Comparison of ENCODE assay signal across 22 mouse cellular contexts in the genomic region with DNA sequence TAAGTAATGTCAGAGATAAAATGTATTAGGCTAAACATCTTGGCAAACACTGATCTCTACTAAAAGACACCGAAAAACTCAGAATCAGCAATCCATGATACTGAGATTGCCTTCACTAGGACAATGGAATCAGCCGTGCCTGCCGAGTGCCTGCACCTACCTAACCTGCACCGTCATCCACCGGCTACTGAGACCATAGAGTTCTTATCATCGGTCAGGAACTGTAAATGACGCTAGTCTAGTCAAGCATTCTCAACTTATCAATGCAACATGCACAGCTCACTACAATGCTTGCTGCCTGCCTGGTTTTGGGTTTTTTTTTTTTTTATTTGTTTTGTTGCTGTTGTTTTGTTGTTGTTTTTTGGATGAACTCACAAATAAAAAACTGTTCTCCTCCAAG.
"Had no signal": no experiment of that assay in that cellular context is flagged by ENCODE, and none has a peak within 500 bp of the region (broad histone marks: within the 10 kb centered on the region; RNA-seq: fewer than 3 reads in every experiment).

No protein-coding gene starts in this region.

- H3K36me3 ChIP-seq: midbrain, embryonic 15.5 days had no signal

- DNase-seq: kidney, adult 2 months; kidney, postnatal 25 days; layer of hippocampus, adult 9-11 months; lung, embryonic 14.5 days; lung, postnatal 36 days; right cerebral cortex, adult 18-20 months; right cerebral cortex, postnatal 14 days; right cerebral cortex, postnatal 4 days; thymus, adult 2 months; thymus, postnatal 14 days; thymus, postnatal 4 days had no signal

- H3K4me2 ChIP-seq: liver, embryonic 15.5 days; lung, embryonic 14.5 days; midbrain, embryonic 12.5 days; midbrain, embryonic 15.5 days; neural tube, embryonic 12.5 days; neural tube, embryonic 15.5 days had no signal

- H3K9me3 ChIP-seq: liver, embryonic 15.5 days; midbrain, embryonic 12.5 days; midbrain, embryonic 15.5 days; neural tube, embryonic 12.5 days; neural tube, embryonic 15.5 days had no signal

- H3K27ac ChIP-seq: kidney, postnatal 0 days; layer of hippocampus, adult 2 months; left cerebral cortex, adult 2 months; liver, embryonic 15.5 days; midbrain, embryonic 12.5 days; midbrain, embryonic 15.5 days; neural tube, embryonic 12.5 days; neural tube, embryonic 15.5 days; stomach, postnatal 0 days had no signal

- H3K27me3 ChIP-seq: liver, embryonic 15.5 days; midbrain, embryonic 12.5 days; midbrain, embryonic 15.5 days; neural tube, embryonic 12.5 days; neural tube, embryonic 15.5 days had no signal

- ATAC-seq: intestine, postnatal 0 days; lung, postnatal 0 days; midbrain, embryonic 15.5 days had no signal

- H3K9ac ChIP-seq: liver, embryonic 15.5 days; lung, embryonic 14.5 days; midbrain, embryonic 12.5 days; midbrain, embryonic 15.5 days; neural tube, embryonic 12.5 days; neural tube, embryonic 15.5 days had no signal

- H3K4me1 ChIP-seq: midbrain, embryonic 12.5 days; midbrain, embryonic 15.5 days; neural tube, embryonic 12.5 days; neural tube, embryonic 15.5 days had no signal

- H3K4me3 ChIP-seq: layer of hippocampus, adult 2 months; left cerebral cortex, adult 2 months; liver, embryonic 15.5 days; midbrain, embryonic 12.5 days; midbrain, embryonic 15.5 days; neural tube, embryonic 12.5 days; neural tube, embryonic 15.5 days had no signal
